Mouse (Mus musculus): ENCODE data around the gene Trim80. TPM values are rescaled to one million over a fixed set of nuclear protein-coding genes. Genes with fewer than 3 reads are reported as not detected.

The Trim80 gene
- polyA plus RNA-seq, 2 experiments = 0.15 TPM; not detected in 1

- H3K9ac ChIP-seq (ENCODE audit: low read depth, low read length, severe bottlenecking) = no peak overlapping the region
- peaks cover 9% of the 10 kb centered on the region; the same call in 1 of the 2 replicates for H3K4me1 ChIP-seq (ENCODE audit: control insufficient read depth, insufficient read depth, low read length)
- TF ChIP-seq POLR2A (IDR thresholded peaks at IDR 0.05; ENCODE audit: borderline replicate concordance, extremely low read depth, insufficient read depth, insufficient read length) = no peak
- H3K4me2 ChIP-seq (replicated peaks; ENCODE audit: low read depth, low read length, severe bottlenecking) = no peak overlapping the region
- 87% methylated on average over 3 of the region's 3 CpGs for WGBS
- no peaks in the 10 kb centered on the region for H3K9me3 ChIP-seq (ENCODE audit: control insufficient read depth, low read length)
- no peaks in the 10 kb centered on the region for H3K27me3 ChIP-seq (ENCODE audit: control insufficient read depth, insufficient read depth, low read length)
- DNase-seq (ENCODE audit: low spot score) (no peak), ATAC-seq (ENCODE audit: low FRiP score, low read depth) (no peak)
- H3K36me3 ChIP-seq (ENCODE audit: control insufficient read depth, insufficient read depth, low read length) = no peaks in the 10 kb centered on the region
- H3K4me3 ChIP-seq (replicated peaks; ENCODE audit: low read length) = no peak overlapping the region
- no peak overlapping the region for H3K27ac ChIP-seq (replicated peaks; ENCODE audit: low read depth, low read length)
These were observed 1.0 kb upstream of the Trim80 start for GRCm38 (mm10) chr11:115439326-115439725.

- no peak for DNase-seq (ENCODE audit: low spot score)
- no peak overlapping the region for H3K4me2 ChIP-seq (replicated peaks; ENCODE audit: low read depth, low read length, severe bottlenecking)
- no peak for TF ChIP-seq POLR2A (IDR thresholded peaks at IDR 0.05; ENCODE audit: borderline replicate concordance, extremely low read depth, insufficient read depth, insufficient read length)
These were observed 1.1 kb downstream of the Trim80 start for GRCm38 (mm10) chr11:115441417-115441816.

GRCm38 (mm10) chr11:115446906-115447305, 6.6 kb downstream of the Trim80 start:
- H3K9ac ChIP-seq (ENCODE audit: low read depth, low read length, severe bottlenecking) = no peak overlapping the region
- H3K27ac ChIP-seq (replicated peaks; ENCODE audit: low read depth, low read length) = no peak overlapping the region
- ATAC-seq (ENCODE audit: low FRiP score, low read depth) = no peak
- no peak overlapping the region for H3K4me3 ChIP-seq (replicated peaks; ENCODE audit: low read length)
- H3K36me3 ChIP-seq (ENCODE audit: control insufficient read depth, insufficient read depth, low read length) = no peaks in the 10 kb centered on the region
- WGBS = 77% methylated on average over 3 of the region's 3 CpGs
- no peaks in the 10 kb centered on the region for H3K27me3 ChIP-seq (ENCODE audit: control insufficient read depth, insufficient read depth, low read length)
- no peak for TF ChIP-seq POLR2A (IDR thresholded peaks at IDR 0.05; ENCODE audit: borderline replicate concordance, extremely low read depth, insufficient read depth, insufficient read length)
- 0 out of 2 replicates have a peak, but pooled peaks cover 2% of the 10 kb centered on the region for H3K4me1 ChIP-seq (ENCODE audit: control insufficient read depth, insufficient read depth, low read length)
- H3K4me2 ChIP-seq (replicated peaks; ENCODE audit: low read depth, low read length, severe bottlenecking) = no peak overlapping the region
- no peaks in the 10 kb centered on the region for H3K9me3 ChIP-seq (ENCODE audit: control insufficient read depth, low read length)
- DNase-seq (ENCODE audit: low spot score) = no peak

More at GRCm38 (mm10) chr11:115441417-115441816, 1.1 kb downstream of the Trim80 start:
- H3K4me1 ChIP-seq (ENCODE audit: control insufficient read depth, insufficient read depth, low read length) = peaks cover under 1% of the 10 kb centered on the region; the same call in 1 of the 2 replicates
- H3K4me3 ChIP-seq (replicated peaks; ENCODE audit: low read length) = no peak overlapping the region
- H3K27me3 ChIP-seq (ENCODE audit: control insufficient read depth, insufficient read depth, low read length) = no peaks in the 10 kb centered on the region
- H3K9ac ChIP-seq (ENCODE audit: low read depth, low read length, severe bottlenecking) = no peak overlapping the region
- H3K36me3 ChIP-seq (ENCODE audit: control insufficient read depth, insufficient read depth, low read length) = no peaks in the 10 kb centered on the region
- no peak overlapping the region for H3K27ac ChIP-seq (replicated peaks; ENCODE audit: low read depth, low read length)
- ATAC-seq (ENCODE audit: low FRiP score, low read depth) = peak; percentile 74
- WGBS = 39% methylated on average over 15 of the region's 15 CpGs
- no peaks in the 10 kb centered on the region for H3K9me3 ChIP-seq (ENCODE audit: control insufficient read depth, low read length)

GRCm38 (mm10) chr11:115447321-115447885, 7.1 kb downstream of the Trim80 start:
- H3K27ac ChIP-seq (replicated peaks; ENCODE audit: low read depth, low read length) = no peak overlapping the region
- DNase-seq (ENCODE audit: low spot score) (no peak), ATAC-seq (ENCODE audit: low FRiP score, low read depth) (no peak)
- 0 out of 2 replicates have a peak, but pooled peaks cover 2% of the 10 kb centered on the region for H3K4me1 ChIP-seq (ENCODE audit: control insufficient read depth, insufficient read depth, low read length)
- H3K36me3 ChIP-seq (ENCODE audit: control insufficient read depth, insufficient read depth, low read length) = no peaks in the 10 kb centered on the region
- no peak overlapping the region for H3K9ac ChIP-seq (ENCODE audit: low read depth, low read length, severe bottlenecking)
- TF ChIP-seq POLR2A (IDR thresholded peaks at IDR 0.05; ENCODE audit: borderline replicate concordance, extremely low read depth, insufficient read depth, insufficient read length) = no peak
- no peak overlapping the region for H3K4me2 ChIP-seq (replicated peaks; ENCODE audit: low read depth, low read length, severe bottlenecking)
- no peaks in the 10 kb centered on the region for H3K27me3 ChIP-seq (ENCODE audit: control insufficient read depth, insufficient read depth, low read length)
- H3K9me3 ChIP-seq (ENCODE audit: control insufficient read depth, low read length) = no peaks in the 10 kb centered on the region
- no peak overlapping the region for H3K4me3 ChIP-seq (replicated peaks; ENCODE audit: low read length)
- 90% methylated on average over 11 of the region's 11 CpGs for WGBS

- Histone ChIP-seq H3K9me3 (ENCODE audit: control insufficient read depth, low read length) (no peaks in the 10 kb centered on the region), H3K27ac (replicated peaks; ENCODE audit: low read depth, low read length) (no peak overlapping the region), H3K36me3 (ENCODE audit: control insufficient read depth, insufficient read depth, low read length) (no peaks in the 10 kb centered on the region), H3K9ac (ENCODE audit: low read depth, low read length, severe bottlenecking) (no peak overlapping the region), H3K27me3 (ENCODE audit: control insufficient read depth, insufficient read depth, low read length) (no peaks in the 10 kb centered on the region), H3K4me3 (replicated peaks; ENCODE audit: low read length) (no peak overlapping the region), H3K4me2 (replicated peaks; ENCODE audit: low read depth, low read length, severe bottlenecking) (no peak overlapping the region), H3K4me1 (ENCODE audit: control insufficient read depth, insufficient read depth, low read length) (0 out of 2 replicates have a peak, but pooled peaks cover 2% of the 10 kb centered on the region)
- no peak for TF ChIP-seq POLR2A (IDR thresholded peaks at IDR 0.05; ENCODE audit: borderline replicate concordance, extremely low read depth, insufficient read depth, insufficient read length)
- no peak for ATAC-seq (ENCODE audit: low FRiP score, low read depth)
- DNase-seq (ENCODE audit: low spot score) = no peak
- WGBS = 85% methylated on average over 16 of the region's 16 CpGs
These were observed 7.7 kb downstream of the Trim80 start for GRCm38 (mm10) chr11:115448075-115448474.

Data from limb, embryonic 14.5 days (tissue).